Mouse (Mus musculus) liver, embryonic 14.5 days (tissue): ENCODE results near the gene H2-Ab1.

Source experiments
- CTCF ChIP-seq: IDR thresholded peaks from 2 replicates; pipeline ENCODE4 v1.5.1; 2016; ENCODE audit warnings: antibody characterized with exemption, low read depth, control low read depth
- EP300 ChIP-seq: IDR thresholded peaks from 2 replicates; pipeline ENCODE4 v1.6.1; 2016; ENCODE audit warnings: antibody characterized with exemption, low read depth

- no peak for TF ChIP-seq CTCF
- TF ChIP-seq EP300: no peak
Measured at GRCm38 (mm10) chr17:34247047-34247446, 10.4 kb upstream of the H2-Ab1 start.
